Mouse (Mus musculus) hindbrain, embryonic 16.5 days (tissue): ENCODE data around the gene Nle1. TPM values are rescaled to one million over a fixed set of nuclear protein-coding genes. Genes with fewer than 3 reads are reported as not detected.
"Not testable (repeated sequence)": the region's sequence is repeated elsewhere in the genome, so short reads cannot be mapped to it uniquely, and the experiment has no call there.

Source experiments
- ATAC-seq: fragments of 200-750 bp; cut with Nextera tagmentation; 2 replicates; pipeline ENCODE4 v1.8.0; 2017; ENCODE audit warnings: moderate TSS enrichment, moderate library complexity
- H3K27ac ChIP-seq: fragments of 300-500 bp; sonication (generic); 2 replicates; pipeline ENCODE4 v1.5.1; 2014; ENCODE audit warnings: low read depth, mild to moderate bottlenecking, control low read depth, low read length, moderate library complexity
- H3K27me3 ChIP-seq: fragments of 300-500 bp; sonication (generic); replicated peaks from 2 replicates; pipeline ENCODE4 v1.6.1; 2014; ENCODE audit warnings: low read length; ENCODE audit not compliant: control insufficient read depth, insufficient read depth
- H3K36me3 ChIP-seq: fragments of 300-500 bp; sonication (generic); 2 replicates; pipeline ENCODE4 v1.6.1; 2014; ENCODE audit warnings: mild to moderate bottlenecking, low read length, moderate library complexity, mixed read lengths; ENCODE audit not compliant: control insufficient read depth, insufficient read depth
- H3K4me1 ChIP-seq: fragments of 300-500 bp; sonication (generic); 2 replicates; pipeline ENCODE4 v1.6.1; 2014; ENCODE audit warnings: low read depth, low read length; ENCODE audit not compliant: control insufficient read depth, insufficient read depth
- H3K4me2 ChIP-seq: fragments of 300-500 bp; sonication (generic); 2 replicates; pipeline ENCODE4 v1.6.1; 2014; ENCODE audit warnings: mild to moderate bottlenecking, low read length, control low read depth, moderate library complexity
- H3K4me3 ChIP-seq: fragments of 300-500 bp; sonication (generic); 2 replicates; pipeline ENCODE4 v1.5.1; 2014; ENCODE audit warnings: mild to moderate bottlenecking, low read length, control low read depth, moderate library complexity
- H3K9ac ChIP-seq: fragments of 300-500 bp; sonication (generic); 2 replicates; pipeline ENCODE4 v1.6.1; 2014; ENCODE audit warnings: low read depth, mild to moderate bottlenecking, control low read depth, low read length, moderate library complexity
- H3K9me3 ChIP-seq: fragments of 300-500 bp; sonication (generic); 2 replicates; pipeline ENCODE4 v1.6.1; 2014; ENCODE audit warnings: mild to moderate bottlenecking, low read length, moderate library complexity; ENCODE audit not compliant: control insufficient read depth
- WGBS: fragments of 180-500 bp; shearing (Covaris S2); extraction: QIAGEN DNeasy Blood & Tissue Kit; methylation state at CpG from one replicate; pipeline ENCODE4 v1.1.7; 2014; 5-methylcytosine and 5-hydroxymethylcytosine counted together
- polyA plus RNA-seq: library from polyadenylated mRNA; unstranded; fragments of >200 nt; fragmentation: Nextera tagmentation; extraction: Ambion mirVana; gene quantifications from 2 replicates; pipeline ENCODE4 v1.2.1, GENCODE M21; 2015

The Nle1 gene
- polyA plus RNA-seq, 1 experiment from 2014 or later, result 30.3 TPM

DNA sequence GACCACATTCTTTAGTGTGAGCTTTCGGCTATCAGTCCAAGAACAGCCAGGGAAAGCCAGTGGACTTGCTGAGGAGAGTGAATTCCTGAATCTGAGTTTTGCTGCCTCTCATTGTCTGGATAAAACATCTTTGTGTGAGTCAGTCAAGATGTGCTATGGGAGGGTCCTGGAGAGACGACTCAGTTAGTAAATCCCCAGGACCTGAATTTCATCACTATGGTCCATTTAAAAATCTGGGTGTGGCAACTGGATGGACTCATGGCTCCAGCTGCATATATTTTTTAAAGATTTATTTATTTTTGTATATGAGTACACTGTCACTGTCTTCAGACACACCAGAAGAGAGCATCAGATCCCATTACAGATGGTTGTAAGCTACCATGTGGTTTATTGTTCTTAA, 37.4 kb upstream of the Nle1 start:
- no peaks in the 10 kb centered on the region for H3K4me1 ChIP-seq
- WGBS, result 69% methylated on average over 2 of the region's 2 CpGs
- no peak overlapping the region for H3K9ac ChIP-seq
- no peak for ATAC-seq
- peaks cover 4% of the 10 kb centered on the region for H3K27me3 ChIP-seq
- H3K4me3 ChIP-seq, result no peak overlapping the region
- H3K27ac ChIP-seq, result no peak overlapping the region
- H3K4me2 ChIP-seq, result no peak overlapping the region
- no peaks in the 10 kb centered on the region for H3K9me3 ChIP-seq
- H3K36me3 ChIP-seq, result no peaks in the 10 kb centered on the region

DNA sequence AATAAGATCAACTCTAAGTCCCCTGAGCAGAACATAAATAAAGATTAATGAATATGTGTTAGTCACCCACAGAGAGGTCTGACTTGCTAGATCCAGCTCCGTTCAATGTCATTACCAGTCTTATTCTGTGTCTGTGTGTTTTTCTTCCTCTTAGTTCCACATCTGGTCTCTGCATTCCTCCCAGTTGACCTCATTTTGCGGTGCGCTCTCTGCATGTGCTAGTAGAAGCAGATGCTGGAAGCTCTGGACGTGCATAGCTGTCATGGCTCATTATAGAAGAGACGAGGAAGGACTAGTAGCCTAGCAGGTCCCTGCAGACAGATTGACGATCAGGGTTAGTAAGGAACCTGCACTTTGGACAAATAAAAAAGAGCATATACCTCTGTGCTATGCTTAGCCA, 35.1 kb upstream of the Nle1 start:
- Histone ChIP-seq H3K27me3 (no peaks in the 10 kb centered on the region), H3K4me2 (no peak overlapping the region), H3K9me3 (no peaks in the 10 kb centered on the region), H3K27ac (no peak overlapping the region), H3K4me3 (no peak overlapping the region), H3K9ac (no peak overlapping the region), H3K36me3 (no peaks in the 10 kb centered on the region), H3K4me1 (no peaks in the 10 kb centered on the region)
- WGBS, result 52% methylated on average over 6 of the region's 6 CpGs
- ATAC-seq, result no peak

DNA sequence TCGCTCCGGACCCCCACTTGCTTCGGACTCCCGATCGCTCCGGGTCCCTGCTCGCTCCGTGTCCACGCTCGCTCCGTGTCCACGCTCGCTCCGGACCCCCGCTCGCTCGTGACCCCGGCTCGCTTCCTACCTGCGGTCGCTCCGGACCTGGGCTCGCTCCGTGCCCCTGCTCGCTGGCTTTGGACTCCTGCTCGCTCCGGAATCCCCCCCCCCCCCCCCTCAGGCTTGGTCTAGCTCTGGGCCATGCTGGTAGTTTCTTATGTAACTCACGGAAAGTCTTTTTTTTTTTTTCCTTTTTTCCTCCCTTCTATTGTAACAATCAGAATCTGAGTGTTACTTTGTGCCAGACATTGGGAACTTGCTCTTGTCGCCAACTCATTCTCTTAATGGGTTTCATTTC, 25.0 kb upstream of the Nle1 start:
- ATAC-seq, result no peak
- 2% methylated on average over 29 of the region's 29 CpGs for WGBS
- Histone ChIP-seq H3K27me3 (peaks cover 38% of the 10 kb centered on the region), H3K4me2 (peak overlapping the region; percentile 98), H3K9me3 (no peaks in the 10 kb centered on the region), H3K9ac (no peak overlapping the region), H3K4me3 (peak overlapping the region; percentile 55), H3K27ac (no peak overlapping the region), H3K4me1 (peaks cover 6% of the 10 kb centered on the region), H3K36me3 (no peaks in the 10 kb centered on the region)

GRCm38 (mm10) chr11:82931671-82932450, 23.6 kb upstream of the Nle1 start:
- Histone ChIP-seq H3K9ac (peak overlapping the region; percentile 59), H3K27me3 (peaks cover 40% of the 10 kb centered on the region), H3K4me3 (peak overlapping the region; percentile 55), H3K4me2 (peak overlapping the region; percentile 98)
- not testable (repeated sequence) for H3K36me3 ChIP-seq, H3K9me3 ChIP-seq, H3K27ac ChIP-seq, H3K4me1 ChIP-seq, ATAC-seq
- under 1% methylated on average over 88 of the region's 119 CpGs for WGBS

- H3K9me3 ChIP-seq, H3K27ac ChIP-seq, ATAC-seq, H3K4me1 ChIP-seq, H3K36me3 ChIP-seq: not testable (repeated sequence)
- H3K4me3 ChIP-seq, result peak overlapping the region; percentile 55
- peak overlapping the region; percentile 59 for H3K9ac ChIP-seq
- under 1% methylated on average over 47 of the region's 63 CpGs for WGBS
- peak overlapping the region; percentile 98 for H3K4me2 ChIP-seq
- peaks cover 34% of the 10 kb centered on the region for H3K27me3 ChIP-seq
Observed at GRCm38 (mm10) chr11:82931161-82931560, 22.9 kb upstream of the Nle1 start.

- WGBS, result under 1% methylated on average over 74 of the region's 85 CpGs
- not testable (repeated sequence) for ATAC-seq, H3K4me1 ChIP-seq, H3K27ac ChIP-seq, H3K36me3 ChIP-seq, H3K9me3 ChIP-seq
- H3K4me2 ChIP-seq, result peak overlapping the region; percentile 98
- H3K27me3 ChIP-seq, result peaks cover 31% of the 10 kb centered on the region
- peak overlapping the region; percentile 54; the same call in 1 of the 2 replicates for H3K9ac ChIP-seq
- H3K4me3 ChIP-seq, result peak overlapping the region; percentile 55
Observed at GRCm38 (mm10) chr11:82930391-82930955, 22.3 kb upstream of the Nle1 start.

DNA sequence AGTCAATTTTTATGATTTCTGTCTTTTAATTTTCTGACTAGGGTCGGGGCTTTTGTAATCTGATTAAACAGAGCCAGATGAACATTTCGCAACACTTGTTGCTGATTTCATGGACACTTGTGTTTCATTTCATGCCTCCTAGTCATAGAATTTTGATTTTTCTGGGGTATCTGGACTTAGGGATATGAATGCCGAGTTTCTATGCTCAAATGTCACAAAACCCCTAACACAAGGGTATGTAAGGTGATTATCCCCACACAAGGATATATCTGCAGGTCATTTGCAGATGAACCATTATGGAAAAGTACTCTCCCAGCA, 21.4 kb upstream of the Nle1 start:
- 54% methylated on average over 3 of the region's 3 CpGs for WGBS
- peaks cover 6% of the 10 kb centered on the region for H3K4me1 ChIP-seq
- H3K27ac ChIP-seq, result no peak overlapping the region
- H3K36me3 ChIP-seq, result no peaks in the 10 kb centered on the region
- H3K9ac ChIP-seq, result no peak overlapping the region
- no peaks in the 10 kb centered on the region for H3K9me3 ChIP-seq
- H3K4me3 ChIP-seq, result no peak overlapping the region
- H3K27me3 ChIP-seq, result peaks cover 27% of the 10 kb centered on the region
- peak overlapping the region; percentile 98 for H3K4me2 ChIP-seq
- ATAC-seq, result no peak

GRCm38 (mm10) chr11:82928897-82929632, 20.9 kb upstream of the Nle1 start:
- WGBS, result 26% methylated on average over 20 of the region's 20 CpGs
- Histone ChIP-seq H3K9me3 (no peaks in the 10 kb centered on the region), H3K9ac (no peak overlapping the region), H3K4me3 (no peak overlapping the region), H3K27ac (no peak overlapping the region), H3K36me3 (no peaks in the 10 kb centered on the region), H3K4me2 (no peak overlapping the region), H3K4me1 (peaks cover 6% of the 10 kb centered on the region), H3K27me3 (peaks cover 22% of the 10 kb centered on the region)
- ATAC-seq, result no peak

GRCm38 (mm10) chr11:82923910-82924309, 15.7 kb upstream of the Nle1 start:
- not testable (repeated sequence) for H3K27me3 ChIP-seq, H3K9me3 ChIP-seq, H3K9ac ChIP-seq, H3K36me3 ChIP-seq, H3K4me1 ChIP-seq, H3K4me2 ChIP-seq, H3K4me3 ChIP-seq, ATAC-seq, H3K27ac ChIP-seq
- WGBS, result 90% methylated on average over 6 of the region's 6 CpGs
